Mouse (Mus musculus) right cerebral cortex, postnatal 4 days (tissue): ENCODE results near the gene Gm20388.
A peak's percentile ranks its signal among the peaks of the same experiment; 100 is the strongest.
"Not testable (repeated sequence)": the region's sequence is repeated elsewhere in the genome, so short reads cannot be mapped to it uniquely, and the experiment has no call there.

Source experiments
- DNase-seq: peaks from one replicate; pipeline ENCODE4 v3.0.0-alpha.2; 2022

Gene Gm20388

DNA sequence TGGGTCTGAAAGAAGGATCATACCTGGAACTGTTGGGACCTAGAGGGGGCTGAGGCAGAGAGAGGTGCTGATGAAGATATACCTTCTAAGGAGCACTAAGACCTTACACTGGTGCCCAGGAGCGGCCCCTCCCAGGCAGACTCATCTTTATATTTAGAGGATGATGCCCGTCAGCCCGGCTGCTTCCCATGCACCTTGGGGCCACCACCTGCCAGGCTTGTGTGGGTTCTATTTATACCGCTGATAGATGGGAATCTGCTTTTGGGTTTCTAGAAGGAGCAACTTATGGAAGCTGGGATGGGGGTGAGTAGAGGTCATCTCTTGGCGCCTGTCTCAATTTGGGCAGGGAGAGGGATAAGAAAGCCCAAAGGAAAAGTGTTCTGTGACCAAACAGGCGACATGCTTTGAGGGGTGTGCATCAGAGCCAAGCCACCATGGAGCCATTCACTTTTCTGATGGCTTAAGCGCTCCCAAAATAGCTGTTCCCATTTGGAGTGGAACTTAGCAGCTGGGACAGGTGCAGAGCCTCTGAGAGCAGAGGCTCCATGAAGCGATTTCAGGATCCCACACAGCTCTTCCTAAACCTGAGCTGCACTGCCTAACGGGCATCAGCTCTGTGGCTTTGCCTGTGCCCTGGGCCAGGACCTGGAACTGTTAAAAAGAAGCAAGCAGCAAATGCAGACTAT, 3985.2 kb downstream of the Gm20388 start:
- DNase-seq, result no peak

DNA sequence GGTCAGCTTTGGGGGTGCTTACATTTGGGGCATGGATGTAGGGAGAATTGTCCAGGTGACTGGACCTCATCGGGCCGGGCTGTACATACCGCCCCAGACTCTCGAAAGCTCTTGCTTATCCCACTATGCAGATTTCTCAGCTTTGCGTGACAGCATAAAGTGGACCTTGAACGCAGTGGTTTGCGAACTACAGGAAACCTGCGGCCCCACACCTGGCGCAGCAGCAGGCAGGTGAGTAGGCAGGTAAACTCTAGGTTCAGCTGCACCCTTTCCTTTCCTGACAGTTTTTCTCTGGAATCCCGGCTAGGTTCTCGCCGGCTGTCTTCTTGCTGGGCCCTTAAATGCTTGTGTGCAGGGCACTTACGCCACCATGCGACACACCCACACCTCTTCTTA, 3985.7 kb downstream of the Gm20388 start:
- no peak for DNase-seq

DNA sequence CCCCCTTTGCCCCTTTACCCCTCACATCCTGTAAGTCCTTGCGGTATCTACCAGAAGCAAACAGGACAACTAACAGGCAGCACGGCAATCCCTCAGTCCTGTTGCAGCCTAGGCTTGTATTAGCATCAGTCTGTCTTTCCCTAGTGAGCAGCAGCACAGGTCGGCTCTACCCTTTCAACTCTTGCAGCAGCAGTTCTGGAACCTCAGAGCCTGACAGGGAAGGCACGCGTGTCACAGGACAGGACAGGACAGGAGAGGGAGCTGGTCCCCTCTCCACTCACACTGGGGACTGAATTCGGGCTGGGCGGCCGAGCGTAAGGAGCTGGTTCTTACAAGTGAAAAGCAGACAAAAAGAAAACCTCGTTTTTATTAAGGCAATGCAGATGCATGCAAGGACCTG, 3986.1 kb downstream of the Gm20388 start:
- no peak for DNase-seq

DNA sequence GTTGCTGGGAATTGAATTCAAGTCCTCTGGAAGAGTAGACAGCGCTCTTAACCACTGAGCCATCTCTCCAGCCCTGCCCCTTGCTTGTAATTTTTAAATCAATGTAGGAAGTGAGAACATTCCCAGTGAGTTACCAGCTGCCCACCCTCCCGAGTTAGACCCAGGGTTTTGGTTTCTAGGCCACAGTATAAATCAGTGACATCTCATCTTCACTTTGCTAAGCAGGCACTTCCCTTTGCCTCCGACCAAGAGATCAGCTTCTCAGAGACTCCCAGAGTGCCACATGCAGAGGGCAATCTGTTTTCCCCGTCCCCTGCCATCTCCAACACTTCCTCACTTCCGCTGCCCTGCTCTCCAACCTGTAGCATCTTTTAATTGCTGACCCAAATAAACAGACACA, 3987.9 kb downstream of the Gm20388 start:
- DNase-seq, result no peak

DNA sequence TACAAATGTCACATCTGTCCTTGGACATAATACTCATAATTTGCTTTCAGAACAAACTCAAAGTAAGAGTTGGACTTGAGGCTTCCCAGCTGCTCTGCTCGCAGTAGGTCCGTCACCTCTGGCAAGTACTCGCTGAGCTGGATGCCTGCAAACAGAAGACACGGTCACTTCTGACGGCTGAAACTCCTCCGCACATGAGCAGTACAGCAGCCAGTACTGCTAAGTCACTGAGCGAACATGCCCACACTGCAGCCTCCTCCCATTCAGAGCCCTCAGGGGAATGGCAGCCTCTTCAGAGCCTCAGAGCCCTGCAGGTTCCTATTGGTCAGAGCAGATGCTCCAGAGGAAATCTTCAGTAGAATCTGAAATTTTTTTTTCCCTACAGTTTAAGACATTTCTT, 3988.7 kb downstream of the Gm20388 start:
- DNase-seq, result no peak

DNA sequence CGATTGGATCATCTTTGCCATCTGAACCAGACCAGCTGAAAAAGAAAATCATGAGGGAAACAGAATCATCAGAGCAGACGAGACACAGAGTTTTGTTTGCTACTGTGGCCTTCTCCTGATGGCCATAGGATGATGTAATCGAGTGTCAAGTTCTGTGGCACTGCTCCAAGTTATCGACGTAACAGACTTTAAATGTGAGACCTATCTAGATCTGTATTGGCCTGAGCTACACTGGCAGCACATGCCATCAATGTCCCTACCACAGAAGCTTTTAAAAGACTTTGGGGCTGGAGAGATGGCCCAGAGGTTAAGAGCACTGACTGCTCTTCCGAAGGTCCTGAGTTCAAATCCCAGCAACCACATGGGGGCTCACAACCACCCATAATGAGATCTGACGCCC, 3992.0 kb downstream of the Gm20388 start:
- DNase-seq, result no peak

DNA sequence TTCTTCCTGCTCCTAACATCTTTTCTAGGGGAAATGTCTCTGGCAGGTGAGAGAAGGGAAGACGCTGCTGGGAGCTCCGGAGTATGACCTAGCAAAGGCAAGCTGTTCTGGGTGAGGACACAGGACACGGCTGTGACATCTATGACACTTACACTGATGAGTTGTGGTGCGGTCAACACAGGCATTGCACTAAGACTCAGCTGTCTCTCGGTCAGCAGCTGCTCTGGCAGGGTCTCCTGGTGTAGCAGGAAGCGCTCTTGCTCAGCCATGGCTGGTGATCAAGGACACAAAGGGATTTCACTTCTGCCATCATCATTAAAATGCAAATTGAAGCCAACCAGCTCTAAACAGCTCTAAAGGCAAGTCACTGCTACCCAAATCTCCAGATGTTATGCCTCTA, 3997.0 kb downstream of the Gm20388 start:
- DNase-seq, result no peak

DNA sequence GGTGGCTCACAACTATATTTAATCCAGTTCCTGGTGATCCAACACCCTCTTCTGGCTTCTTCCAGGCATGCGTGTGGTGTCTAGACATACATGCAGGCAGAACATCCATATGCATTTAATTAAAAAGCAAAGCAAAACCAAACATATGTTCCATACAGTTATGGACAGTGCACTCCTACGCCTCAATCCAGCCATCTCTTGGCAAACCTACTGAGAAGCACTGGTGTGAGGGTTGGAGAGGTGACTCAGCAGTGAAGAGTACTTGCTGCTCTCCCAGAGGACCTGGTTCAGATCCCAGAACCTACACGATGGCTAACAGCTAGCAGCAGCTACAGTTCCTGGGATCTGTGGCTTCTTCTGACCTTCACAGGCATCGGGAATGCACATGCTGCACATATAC, 4001.6 kb downstream of the Gm20388 start:
- no peak for DNase-seq

DNA sequence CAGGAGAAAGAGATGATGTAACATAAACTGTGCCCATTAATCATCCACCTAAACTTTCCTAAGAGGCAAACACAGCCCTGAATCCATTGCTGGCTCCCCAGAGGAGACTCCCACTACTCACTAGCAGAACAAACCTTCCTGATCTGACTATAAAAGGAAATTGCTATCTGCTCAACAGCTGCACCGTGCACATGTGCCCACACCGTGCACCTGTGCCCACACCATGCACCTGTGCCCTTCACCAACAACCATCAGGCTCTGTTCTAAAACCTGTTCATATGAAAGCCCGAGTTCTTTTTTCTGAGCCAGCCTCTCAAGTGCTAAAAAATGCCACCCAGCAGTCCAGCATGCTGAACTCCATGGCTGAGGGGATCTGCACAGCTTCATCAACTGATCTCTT, 4004.0 kb downstream of the Gm20388 start:
- no peak for DNase-seq

DNA sequence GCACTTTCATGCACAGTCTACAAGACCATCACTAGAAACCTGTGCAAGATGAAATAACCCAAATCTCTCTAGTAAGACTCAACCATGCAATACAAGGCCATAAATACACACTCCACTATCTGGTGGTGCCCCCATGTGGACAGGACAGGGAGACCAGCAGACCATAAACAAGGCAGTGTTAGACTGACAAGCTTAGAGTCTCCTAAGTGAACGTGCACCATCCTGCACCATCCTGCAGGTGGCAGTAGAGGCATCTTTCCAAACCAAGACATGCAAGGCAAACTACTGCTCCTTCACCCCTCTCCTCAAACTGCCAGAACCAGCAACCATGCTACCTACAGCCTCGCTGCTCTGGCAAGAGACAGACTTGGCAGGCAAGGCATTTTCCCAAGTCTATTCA, 4014.1 kb downstream of the Gm20388 start:
- DNase-seq, result peak; percentile 78

DNA sequence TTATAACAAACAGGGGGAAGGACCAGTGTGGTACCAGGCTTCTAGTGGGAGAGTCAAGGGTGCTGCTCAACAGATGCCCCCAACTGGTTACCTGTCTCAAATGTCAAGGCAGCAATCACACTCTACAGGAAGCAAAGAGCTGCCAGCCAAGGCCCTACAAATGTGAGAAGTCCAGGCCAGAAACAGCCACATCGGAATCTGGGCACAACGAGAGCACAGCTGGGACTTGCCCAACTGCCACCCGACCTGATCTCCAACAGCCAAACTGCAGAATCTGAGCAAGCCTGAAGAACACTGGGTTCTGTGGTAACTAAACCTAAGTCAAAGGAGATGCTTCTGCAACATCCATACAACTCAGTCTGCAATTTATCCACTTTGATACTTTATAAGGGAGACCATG, 4015.0 kb downstream of the Gm20388 start:
- no peak for DNase-seq

DNA sequence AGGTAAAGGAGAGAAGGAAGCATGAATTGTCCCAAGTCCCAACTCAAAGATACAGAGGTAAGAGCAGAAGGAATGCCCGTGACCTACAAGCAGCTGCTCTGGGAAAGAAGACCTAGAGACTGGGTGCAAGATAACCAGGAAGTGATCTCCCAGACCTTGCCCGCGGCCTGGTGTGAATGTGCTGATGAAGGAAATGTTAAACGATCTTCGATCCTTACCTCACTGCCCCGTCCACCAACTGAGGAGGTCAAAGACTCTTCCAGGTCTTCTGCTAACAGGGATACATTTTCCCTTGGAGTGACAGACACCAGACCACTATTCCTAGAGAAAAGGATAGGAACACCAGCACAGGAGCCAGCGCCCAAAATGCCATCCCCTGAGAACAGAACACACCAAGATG, 4018.4 kb downstream of the Gm20388 start:
- DNase-seq, result no peak

DNA sequence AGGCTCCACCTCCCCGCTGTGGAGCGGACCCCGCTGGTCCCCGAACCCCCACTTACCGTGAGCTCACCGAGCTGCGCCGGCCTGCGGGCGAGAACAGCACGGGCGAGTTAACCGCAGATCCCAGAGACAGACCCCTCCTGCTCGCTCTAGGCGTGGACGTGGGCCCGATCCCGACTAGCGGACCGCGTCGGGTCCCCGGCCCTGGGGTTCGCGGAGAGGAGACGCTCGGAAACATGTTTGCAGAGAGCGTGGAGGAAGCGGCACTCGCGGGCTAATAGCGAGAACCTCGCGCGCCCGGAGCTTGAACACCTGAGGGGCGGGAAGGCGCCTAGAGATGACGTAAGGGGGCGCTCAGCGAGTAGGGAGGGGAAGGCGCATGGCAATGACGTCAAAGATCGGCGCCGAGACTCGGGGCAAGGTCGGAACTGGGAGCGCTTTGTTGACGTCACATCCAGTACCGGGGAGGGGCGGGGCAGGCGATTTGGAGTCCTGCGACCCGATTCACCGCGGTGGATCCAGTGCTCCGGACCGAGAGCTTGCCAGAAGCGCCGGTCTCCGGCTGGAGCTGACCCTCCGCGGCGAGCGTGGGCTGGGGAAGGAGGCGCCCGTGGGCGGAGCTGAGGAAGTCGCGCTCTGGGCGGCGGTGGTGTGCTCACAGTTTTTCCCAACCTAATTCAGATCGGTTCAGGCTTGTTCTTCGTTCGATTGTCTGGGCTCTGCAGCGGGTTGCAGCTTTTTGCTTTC, 4038.5 kb downstream of the Gm20388 start, which contains the start of gene Nup133:
TSS of gene Nup133 (minus strand) at position 324 of the 744 bp plus-strand sequence.
- DNase-seq, result peak; percentile 100

DNA sequence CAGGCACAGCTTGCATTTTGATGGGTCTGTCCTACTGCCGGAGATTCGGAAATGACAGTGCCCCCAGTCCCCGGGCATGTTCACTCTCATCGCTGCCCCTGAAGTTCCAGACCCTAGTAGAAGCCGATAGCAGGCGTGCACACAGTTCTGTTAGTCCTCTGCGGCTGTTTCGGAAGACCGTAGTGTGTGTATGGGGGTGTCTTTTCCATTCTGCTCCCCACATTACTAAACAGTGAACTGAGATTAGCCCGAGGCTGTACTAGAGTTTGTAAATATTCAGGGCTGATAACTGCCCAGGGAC, 4039.0 kb downstream of the Gm20388 start:
- no peak for DNase-seq

DNA sequence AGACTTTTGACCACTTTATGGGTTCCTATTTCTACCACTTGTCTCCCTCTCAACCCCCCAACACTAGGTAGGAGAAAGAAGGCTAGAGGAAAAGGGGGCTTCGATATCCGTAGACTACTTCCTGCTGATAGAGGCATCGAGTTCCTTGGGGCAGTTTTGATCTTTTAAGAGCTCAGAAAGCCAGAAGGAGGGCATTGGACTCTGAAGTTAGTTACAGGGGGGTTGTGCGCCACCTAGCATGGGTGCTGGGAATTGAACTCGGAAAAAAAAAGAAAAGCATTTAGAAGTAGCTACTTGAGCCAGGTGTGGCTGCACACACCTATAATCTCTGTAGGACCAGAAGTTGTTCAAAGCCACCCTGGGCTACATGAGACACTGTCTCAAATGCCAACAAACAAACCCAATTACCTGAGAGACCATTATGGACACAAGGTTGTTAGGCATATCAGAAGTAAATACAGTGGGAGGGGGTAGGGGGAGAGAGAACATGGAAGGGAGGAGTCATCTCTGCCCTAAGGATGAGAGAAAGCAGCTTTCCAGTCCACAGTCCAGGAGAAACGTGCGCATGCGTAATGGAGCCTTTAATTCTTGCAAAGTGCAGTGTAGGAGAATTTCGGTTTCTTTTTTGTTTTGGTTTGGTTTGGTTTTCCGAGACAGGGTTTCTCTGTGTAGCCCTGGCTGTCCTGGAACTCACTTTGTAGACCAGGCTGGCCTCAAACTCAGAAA, 4039.6 kb downstream of the Gm20388 start:
- peak; percentile 31 for DNase-seq

DNA sequence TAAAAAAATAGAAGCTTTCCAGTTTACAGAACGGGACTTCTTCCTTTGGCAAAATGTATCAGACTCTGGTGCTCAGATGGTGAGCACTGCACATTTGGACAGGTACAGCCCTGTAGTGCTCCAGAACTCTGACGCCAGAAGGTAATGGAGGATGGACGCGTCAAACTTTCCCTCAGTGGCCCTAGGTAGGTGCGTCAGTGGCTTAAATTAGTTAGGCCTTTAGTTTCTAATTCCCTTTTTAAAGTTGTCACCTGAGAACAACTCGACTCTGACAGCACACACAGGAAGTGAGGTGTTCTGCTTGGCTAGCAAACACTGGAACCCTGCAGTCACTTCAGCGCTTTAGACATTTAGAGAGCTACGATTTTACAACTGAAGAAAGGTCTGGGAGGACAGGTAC, 4043.0 kb downstream of the Gm20388 start:
- DNase-seq, result no peak

DNA sequence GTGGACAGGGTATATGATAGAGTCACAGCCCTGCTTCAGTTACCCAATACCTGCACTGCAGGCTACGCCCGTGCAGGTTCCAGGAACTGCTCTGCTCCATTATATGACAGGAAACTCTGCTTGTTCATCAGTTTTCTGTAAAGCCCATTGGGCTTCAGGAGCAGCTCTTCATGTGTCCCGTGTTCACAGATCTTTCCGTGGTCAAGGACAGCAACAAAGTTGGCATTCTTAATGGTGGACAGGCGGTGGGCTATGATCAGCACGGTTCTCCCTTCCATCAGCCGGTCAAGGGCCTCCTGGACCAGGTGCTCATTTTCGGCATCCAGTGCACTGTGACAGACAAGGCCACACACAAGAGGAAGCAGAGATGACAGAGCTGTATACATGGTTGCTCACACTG, 4043.6 kb downstream of the Gm20388 start:
- no peak for DNase-seq

DNA sequence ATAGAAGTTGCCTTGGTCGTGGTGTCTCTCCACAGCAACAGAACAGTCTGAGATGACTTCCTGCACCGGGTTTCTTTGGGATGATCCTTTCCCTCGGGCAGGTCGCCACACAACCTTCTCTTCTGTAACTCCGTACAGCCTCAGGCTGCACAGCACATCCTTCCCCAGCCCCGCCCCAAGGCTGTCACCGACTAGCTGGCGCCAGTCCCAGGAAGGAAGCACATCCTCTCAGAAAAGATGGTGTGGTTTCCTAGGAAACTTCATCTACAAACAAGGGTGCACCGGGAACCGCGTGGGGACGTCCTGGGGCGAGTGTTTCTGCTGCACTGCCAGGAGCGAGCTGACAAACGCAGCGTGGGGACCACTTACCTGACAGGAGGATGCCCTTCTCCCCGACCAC, 4047.5 kb downstream of the Gm20388 start:
- DNase-seq, result peak; percentile 21

DNA sequence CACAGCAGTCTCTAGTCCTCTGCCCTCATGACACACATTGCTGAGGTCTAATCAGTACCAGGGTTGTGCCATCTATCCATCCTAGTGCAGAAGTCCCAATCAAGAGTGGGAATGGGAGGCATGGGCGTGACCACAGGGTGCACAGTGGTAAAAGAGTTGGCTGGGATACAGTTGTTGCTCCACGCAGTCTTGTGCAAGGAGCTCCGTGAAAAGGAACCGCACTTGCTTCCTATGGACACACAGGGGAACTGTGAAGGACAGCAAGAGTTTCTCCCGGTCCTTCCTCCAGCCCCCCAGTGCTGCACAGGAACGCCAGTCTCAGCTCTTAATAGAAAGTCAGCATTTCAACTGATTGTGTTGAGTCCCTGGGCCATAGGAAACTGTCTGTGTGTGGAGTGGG, 4048.8 kb downstream of the Gm20388 start:
- DNase-seq, result no peak

DNA sequence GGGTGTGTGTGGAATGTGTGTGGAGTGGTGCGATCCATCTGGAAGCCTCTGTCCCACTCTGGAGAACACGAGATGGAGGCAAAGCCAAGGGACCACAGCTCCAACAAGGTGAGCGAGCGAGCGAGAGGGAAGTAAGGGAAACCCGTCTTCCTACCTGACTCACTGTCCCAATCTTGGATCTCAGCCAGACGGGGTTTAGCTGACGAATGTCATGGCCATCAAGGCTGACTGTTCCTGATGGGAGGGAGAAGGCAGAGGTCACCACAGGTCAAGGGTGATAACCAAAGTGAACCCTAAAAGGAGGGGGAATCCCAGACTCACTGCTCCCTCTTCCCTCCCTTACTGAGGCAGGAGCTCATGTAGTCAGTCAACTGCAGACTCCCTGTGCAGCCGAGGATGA, 4049.4 kb downstream of the Gm20388 start:
- no peak for DNase-seq

DNA sequence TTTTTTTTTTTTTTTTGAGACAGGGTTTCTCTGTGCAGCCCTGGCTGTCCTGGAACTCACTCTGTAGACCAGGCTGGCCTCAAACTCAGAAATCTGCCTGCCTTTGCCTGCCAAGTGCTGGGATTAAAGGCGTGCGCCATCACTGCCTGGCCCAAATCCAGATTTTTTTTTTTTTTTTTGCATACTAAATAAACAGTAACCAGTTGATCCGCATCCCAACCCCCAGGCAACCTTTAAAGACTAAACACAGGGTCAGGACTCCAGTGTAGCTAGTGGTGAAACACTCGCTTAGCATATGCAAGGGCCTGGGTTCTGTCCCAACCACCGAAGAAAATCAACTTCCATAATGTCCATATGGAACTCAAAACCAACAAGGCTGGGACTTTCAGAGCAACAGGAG, 4049.9 kb downstream of the Gm20388 start:
- not testable (repeated sequence) for DNase-seq

DNA sequence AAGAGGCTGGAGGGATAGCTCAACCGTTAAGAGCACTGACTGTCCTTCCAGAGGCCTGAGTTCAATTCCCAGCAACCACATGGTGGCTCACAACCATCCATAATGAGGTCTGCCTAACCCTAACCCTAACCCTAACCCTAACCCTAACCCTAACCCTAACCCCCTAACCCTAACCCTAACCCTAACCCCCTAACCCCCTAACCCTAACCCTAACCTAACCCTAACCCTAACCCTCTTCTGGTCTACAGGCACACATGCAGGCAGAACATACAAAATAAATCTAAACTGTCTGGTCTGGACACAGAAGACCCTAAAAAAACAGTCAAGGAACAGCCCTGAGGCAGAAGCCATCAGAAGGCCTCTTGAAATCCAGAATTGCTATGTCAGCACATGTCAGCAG, 4050.7 kb downstream of the Gm20388 start:
- no peak for DNase-seq

DNA sequence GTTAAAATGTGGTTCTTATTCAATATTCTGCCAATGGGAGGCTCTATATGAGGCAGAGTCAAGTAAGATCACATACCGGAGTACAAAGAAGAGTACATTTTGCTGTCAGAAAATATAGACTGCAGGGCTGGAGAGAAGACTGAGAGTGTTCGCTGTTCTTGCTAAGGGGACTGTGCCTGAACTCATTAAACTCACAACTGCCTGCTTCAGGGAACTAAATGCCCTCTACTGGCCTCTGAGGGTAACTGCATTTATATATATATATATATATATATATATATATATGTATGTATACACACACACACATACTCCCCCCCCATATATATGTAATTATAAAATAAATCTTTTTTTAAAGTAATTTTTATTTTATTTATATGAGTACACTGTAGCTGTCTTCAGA, 4056.3 kb downstream of the Gm20388 start:
- DNase-seq, result no peak

DNA sequence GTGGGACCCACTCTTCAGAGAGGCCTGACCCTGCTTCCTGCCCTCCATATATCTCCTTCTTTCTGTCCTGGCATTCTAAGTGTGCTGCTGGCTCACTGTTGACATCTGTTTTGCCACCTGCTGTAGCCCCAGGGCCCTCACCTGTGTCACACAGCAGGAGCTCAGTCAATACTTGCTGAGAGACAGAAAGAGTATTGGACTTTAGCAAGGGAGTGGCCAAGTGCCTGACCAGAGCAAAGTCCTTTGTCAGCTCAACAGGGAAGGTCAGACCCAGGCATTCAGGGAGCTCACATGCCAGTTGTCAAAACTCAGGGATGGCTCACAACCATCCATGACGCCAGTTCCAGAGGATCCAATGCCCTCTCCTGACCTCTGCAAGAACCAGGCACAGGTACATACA, 4062.9 kb downstream of the Gm20388 start:
- DNase-seq, result no peak
